Mouse (Mus musculus): ENCODE measurements around the gene Pde7b. TPM values are rescaled to one million over a fixed set of nuclear protein-coding genes. Genes with fewer than 3 reads are reported as not detected.

Gene Pde7b
- polyA plus RNA-seq, 1 experiment from 2014 or later = 7.6 TPM

- Histone ChIP-seq H3K9me3 (no peaks in the 10 kb centered on the region), H3K4me3 (replicated peaks) (no peak overlapping the region), H3K27ac (no peak overlapping the region), H3K4me2 (no peak overlapping the region), H3K36me3 (no peaks in the 10 kb centered on the region), H3K27me3 (no peaks in the 10 kb centered on the region), H3K4me1 (replicated peaks) (0 out of 2 replicates have a peak, but pooled peaks cover 10% of the 10 kb centered on the region), H3K9ac (replicated peaks) (no peak overlapping the region)
- WGBS = 75% methylated on average over 4 of the region's 4 CpGs
- ATAC-seq (ENCODE audit: insufficient number of reproducible peaks, insufficient read depth, low FRiP score, low TSS enrichment, low read depth) = no peak
Observed at GRCm38 (mm10) chr10:20462596-20462995, 262.3 kb downstream of the Pde7b start.

GRCm38 (mm10) chr10:20459657-20460350 lies 265.1 kb downstream of the Pde7b start:
- Histone ChIP-seq H3K36me3 (no peaks in the 10 kb centered on the region), H3K27me3 (no peaks in the 10 kb centered on the region), H3K27ac (no peak overlapping the region), H3K9me3 (no peaks in the 10 kb centered on the region), H3K9ac (replicated peaks) (no peak overlapping the region), H3K4me2 (no peak overlapping the region), H3K4me1 (replicated peaks) (0 out of 2 replicates have a peak, but pooled peaks cover 5% of the 10 kb centered on the region), H3K4me3 (replicated peaks) (no peak overlapping the region)
- 91% methylated on average over 7 of the region's 7 CpGs for WGBS
- ATAC-seq (ENCODE audit: insufficient number of reproducible peaks, insufficient read depth, low FRiP score, low TSS enrichment, low read depth) = no peak

GRCm38 (mm10) chr10:20459160-20459559 lies 265.7 kb downstream of the Pde7b start:
- no peaks in the 10 kb centered on the region for H3K36me3 ChIP-seq
- H3K27ac ChIP-seq = no peak overlapping the region
- H3K4me3 ChIP-seq (replicated peaks) = no peak overlapping the region
- ATAC-seq (ENCODE audit: insufficient number of reproducible peaks, insufficient read depth, low FRiP score, low TSS enrichment, low read depth) = no peak
- no peak overlapping the region for H3K4me2 ChIP-seq
- no peaks in the 10 kb centered on the region for H3K9me3 ChIP-seq
- 0 out of 2 replicates have a peak, but pooled peaks cover 5% of the 10 kb centered on the region for H3K4me1 ChIP-seq (replicated peaks)
- no peak overlapping the region for H3K9ac ChIP-seq (replicated peaks)
- H3K27me3 ChIP-seq = no peaks in the 10 kb centered on the region
- WGBS = 82% methylated on average over 3 of the region's 3 CpGs

GRCm38 (mm10) chr10:20454387-20455065 lies 270.4 kb downstream of the Pde7b start:
- Histone ChIP-seq H3K36me3 (no peaks in the 10 kb centered on the region), H3K27me3 (no peaks in the 10 kb centered on the region), H3K4me2 (no peak overlapping the region), H3K9ac (replicated peaks) (no peak overlapping the region), H3K4me3 (replicated peaks) (no peak overlapping the region), H3K4me1 (replicated peaks) (no peaks in the 10 kb centered on the region), H3K27ac (no peak overlapping the region), H3K9me3 (no peaks in the 10 kb centered on the region)
- 82% methylated on average over 6 of the region's 6 CpGs for WGBS
- ATAC-seq (ENCODE audit: insufficient number of reproducible peaks, insufficient read depth, low FRiP score, low TSS enrichment, low read depth) = no peak

GRCm38 (mm10) chr10:20437428-20437827 lies 287.4 kb downstream of the Pde7b start:
- ATAC-seq (ENCODE audit: insufficient number of reproducible peaks, insufficient read depth, low FRiP score, low TSS enrichment, low read depth) = no peak

GRCm38 (mm10) chr10:20437021-20437420 lies 287.9 kb downstream of the Pde7b start:
- Histone ChIP-seq H3K27ac (no peak overlapping the region), H3K4me1 (replicated peaks) (no peaks in the 10 kb centered on the region), H3K9ac (replicated peaks) (no peak overlapping the region), H3K4me3 (replicated peaks) (no peak overlapping the region), H3K9me3 (no peaks in the 10 kb centered on the region), H3K36me3 (no peaks in the 10 kb centered on the region), H3K27me3 (no peaks in the 10 kb centered on the region), H3K4me2 (no peak overlapping the region)
- no peak for ATAC-seq (ENCODE audit: insufficient number of reproducible peaks, insufficient read depth, low FRiP score, low TSS enrichment, low read depth)
- WGBS = 63% methylated on average over 2 of the region's 2 CpGs

More at GRCm38 (mm10) chr10:20437428-20437827, 287.4 kb downstream of the Pde7b start:
- WGBS = 90% methylated on average over 9 of the region's 9 CpGs
- no peak overlapping the region for H3K4me2 ChIP-seq
- H3K27ac ChIP-seq = no peak overlapping the region
- H3K4me3 ChIP-seq (replicated peaks) = no peak overlapping the region
- H3K27me3 ChIP-seq = no peaks in the 10 kb centered on the region
- no peaks in the 10 kb centered on the region for H3K9me3 ChIP-seq
- no peaks in the 10 kb centered on the region for H3K36me3 ChIP-seq
- H3K9ac ChIP-seq (replicated peaks) = no peak overlapping the region
- H3K4me1 ChIP-seq (replicated peaks) = no peaks in the 10 kb centered on the region

- 91% methylated on average over 7 of the region's 7 CpGs for WGBS
- Histone ChIP-seq H3K9me3 (no peaks in the 10 kb centered on the region), H3K27ac (no peak overlapping the region), H3K4me2 (no peak overlapping the region), H3K9ac (replicated peaks) (no peak overlapping the region), H3K4me3 (replicated peaks) (no peak overlapping the region), H3K4me1 (replicated peaks) (no peaks in the 10 kb centered on the region), H3K27me3 (no peaks in the 10 kb centered on the region), H3K36me3 (no peaks in the 10 kb centered on the region)
- no peak for ATAC-seq (ENCODE audit: insufficient number of reproducible peaks, insufficient read depth, low FRiP score, low TSS enrichment, low read depth)
Observed at GRCm38 (mm10) chr10:20435913-20436312, 289.0 kb downstream of the Pde7b start.

- ATAC-seq (ENCODE audit: insufficient number of reproducible peaks, insufficient read depth, low FRiP score, low TSS enrichment, low read depth) = no peak
- H3K27me3 ChIP-seq = no peaks in the 10 kb centered on the region
- H3K4me1 ChIP-seq (replicated peaks) = no peaks in the 10 kb centered on the region
- 73% methylated on average over 12 of the region's 12 CpGs for WGBS
- H3K4me3 ChIP-seq (replicated peaks) = no peak overlapping the region
- no peak overlapping the region for H3K27ac ChIP-seq
- H3K9ac ChIP-seq (replicated peaks) = no peak overlapping the region
- no peak overlapping the region for H3K4me2 ChIP-seq
- H3K9me3 ChIP-seq = no peaks in the 10 kb centered on the region
- H3K36me3 ChIP-seq = no peaks in the 10 kb centered on the region
Observed at GRCm38 (mm10) chr10:20431336-20431735, 293.5 kb downstream of the Pde7b start.

- ATAC-seq (ENCODE audit: insufficient number of reproducible peaks, insufficient read depth, low FRiP score, low TSS enrichment, low read depth) = no peak
- WGBS = 55% methylated on average over 10 of the region's 10 CpGs
Observed at GRCm38 (mm10) chr10:20421299-20421883, 303.5 kb downstream of the Pde7b start.

GRCm38 (mm10) chr10:20420296-20420695 lies 304.6 kb downstream of the Pde7b start:
- ATAC-seq (ENCODE audit: insufficient number of reproducible peaks, insufficient read depth, low FRiP score, low TSS enrichment, low read depth) = no peak
- Histone ChIP-seq H3K4me2 (no peak overlapping the region), H3K9me3 (no peaks in the 10 kb centered on the region), H3K4me3 (replicated peaks) (no peak overlapping the region), H3K27me3 (no peaks in the 10 kb centered on the region), H3K36me3 (no peaks in the 10 kb centered on the region), H3K9ac (replicated peaks) (no peak overlapping the region), H3K27ac (no peak overlapping the region), H3K4me1 (replicated peaks) (peaks cover 8% of the 10 kb centered on the region; the same call in 1 of the 2 replicates)
- WGBS = 67% methylated on average over 7 of the region's 7 CpGs

More at GRCm38 (mm10) chr10:20421299-20421883, 303.5 kb downstream of the Pde7b start:
- Histone ChIP-seq H3K27ac (no peak overlapping the region), H3K4me1 (replicated peaks) (peaks cover 8% of the 10 kb centered on the region; the same call in 1 of the 2 replicates), H3K27me3 (no peaks in the 10 kb centered on the region), H3K36me3 (no peaks in the 10 kb centered on the region), H3K4me3 (replicated peaks) (no peak overlapping the region), H3K9me3 (no peaks in the 10 kb centered on the region), H3K4me2 (no peak overlapping the region), H3K9ac (replicated peaks) (no peak overlapping the region)

GRCm38 (mm10) chr10:20418856-20419219 lies 306.0 kb downstream of the Pde7b start:
- H3K9ac ChIP-seq (replicated peaks) = no peak overlapping the region
- H3K4me1 ChIP-seq (replicated peaks) = peaks cover 8% of the 10 kb centered on the region; the same call in 1 of the 2 replicates
- H3K27ac ChIP-seq = no peak overlapping the region
- H3K27me3 ChIP-seq = no peaks in the 10 kb centered on the region
- H3K4me3 ChIP-seq (replicated peaks) = no peak overlapping the region
- 79% methylated on average over 10 of the region's 10 CpGs for WGBS
- H3K4me2 ChIP-seq = no peak overlapping the region
- no peaks in the 10 kb centered on the region for H3K9me3 ChIP-seq
- no peaks in the 10 kb centered on the region for H3K36me3 ChIP-seq
- ATAC-seq (ENCODE audit: insufficient number of reproducible peaks, insufficient read depth, low FRiP score, low TSS enrichment, low read depth) = no peak

Measured in limb, embryonic 12.5 days (tissue).